Mouse (Mus musculus): Measurements from ENCODE around the gene Bbs2.

DNA sequence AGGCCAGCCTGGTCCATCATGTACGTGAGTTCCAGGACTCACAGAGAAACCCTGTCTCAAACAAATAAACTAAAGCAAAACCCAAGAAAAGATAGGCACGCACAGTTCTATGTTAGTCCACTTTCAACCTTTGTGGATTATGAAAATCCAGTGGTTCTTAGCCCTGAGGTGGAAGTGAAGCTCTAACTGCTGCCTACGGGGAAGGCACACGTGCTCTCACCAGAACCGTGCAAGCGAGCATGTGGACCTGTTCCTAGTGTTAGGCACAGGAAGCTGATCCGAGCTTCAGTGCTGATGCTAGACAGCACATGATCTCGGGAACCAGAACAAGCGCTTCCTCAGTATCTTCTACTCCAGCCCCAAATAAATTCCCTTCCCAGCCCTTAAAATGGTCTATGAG lies 5.9 kb downstream of the Bbs2 start:
- TF ChIP-seq CTCF (IDR thresholded peaks at IDR 0.05; ENCODE audit: insufficient read depth, low read depth, low read length) (no peak), POLR2A (IDR thresholded peaks at IDR 0.05; ENCODE audit: insufficient read depth, low read depth, low read length) (no peak)

Measured in olfactory bulb, adult 2 months (tissue).